Mouse (Mus musculus): ENCODE measurements around the gene Satb2. TPM values are rescaled to one million over a fixed set of nuclear protein-coding genes. Genes with fewer than 3 reads are reported as not detected.

Satb2 gene
- polyA plus RNA-seq, 1 experiment, result not detected

GRCm38 (mm10) chr1:56914279-56914678 is 64.2 kb downstream of the Satb2 start:
- TF ChIP-seq TAL1 (IDR thresholded peaks at IDR 0.05; ENCODE audit: low read length) (no peak), GATA1 (IDR thresholded peaks at IDR 0.05; ENCODE audit: low read length) (no peak)
- no peak overlapping the region for H3K4me3 ChIP-seq (replicated peaks)
- H3K9me3 ChIP-seq (ENCODE audit: control insufficient read depth, low read length), result no peaks in the 10 kb centered on the region
- H3K36me3 ChIP-seq (ENCODE audit: control insufficient read depth), result no peaks in the 10 kb centered on the region
- no peaks in the 10 kb centered on the region for H3K27me3 ChIP-seq (ENCODE audit: control insufficient read depth)
- no peaks in the 10 kb centered on the region for H3K4me1 ChIP-seq (ENCODE audit: control insufficient read depth)

GRCm38 (mm10) chr1:56900706-56901287 is 77.7 kb downstream of the Satb2 start:
- Histone ChIP-seq H3K36me3 (ENCODE audit: control insufficient read depth) (no peaks in the 10 kb centered on the region), H3K9me3 (ENCODE audit: control insufficient read depth, low read length) (no peaks in the 10 kb centered on the region), H3K27me3 (ENCODE audit: control insufficient read depth) (no peaks in the 10 kb centered on the region), H3K4me1 (ENCODE audit: control insufficient read depth) (no peaks in the 10 kb centered on the region), H3K4me3 (replicated peaks) (no peak overlapping the region)
- TF ChIP-seq TAL1 (IDR thresholded peaks at IDR 0.05; ENCODE audit: low read length) (no peak), GATA1 (IDR thresholded peaks at IDR 0.05; ENCODE audit: low read length) (no peak)

GRCm38 (mm10) chr1:56900187-56900586 is 78.3 kb downstream of the Satb2 start:
- no peaks in the 10 kb centered on the region for H3K27me3 ChIP-seq (ENCODE audit: control insufficient read depth)
- no peaks in the 10 kb centered on the region for H3K36me3 ChIP-seq (ENCODE audit: control insufficient read depth)
- H3K4me1 ChIP-seq (ENCODE audit: control insufficient read depth), result no peaks in the 10 kb centered on the region
- H3K4me3 ChIP-seq (replicated peaks), result no peak overlapping the region
- no peak for TF ChIP-seq GATA1 (IDR thresholded peaks at IDR 0.05; ENCODE audit: low read length)
- TF ChIP-seq TAL1 (IDR thresholded peaks at IDR 0.05; ENCODE audit: low read length), result no peak
- H3K9me3 ChIP-seq (ENCODE audit: control insufficient read depth, low read length), result no peaks in the 10 kb centered on the region

- H3K36me3 ChIP-seq (ENCODE audit: control insufficient read depth), result no peaks in the 10 kb centered on the region
- no peaks in the 10 kb centered on the region for H3K4me1 ChIP-seq (ENCODE audit: control insufficient read depth)
- no peaks in the 10 kb centered on the region for H3K27me3 ChIP-seq (ENCODE audit: control insufficient read depth)
- H3K4me3 ChIP-seq (replicated peaks), result no peak overlapping the region
- no peaks in the 10 kb centered on the region for H3K9me3 ChIP-seq (ENCODE audit: control insufficient read depth, low read length)
- TF ChIP-seq TAL1 (IDR thresholded peaks at IDR 0.05; ENCODE audit: low read length) (no peak), GATA1 (IDR thresholded peaks at IDR 0.05; ENCODE audit: low read length) (no peak)
Observed at GRCm38 (mm10) chr1:56898606-56899396, 79.6 kb downstream of the Satb2 start.

GRCm38 (mm10) chr1:56897492-56898180 is 80.8 kb downstream of the Satb2 start:
- Histone ChIP-seq H3K36me3 (ENCODE audit: control insufficient read depth) (no peaks in the 10 kb centered on the region), H3K4me1 (ENCODE audit: control insufficient read depth) (no peaks in the 10 kb centered on the region), H3K9me3 (ENCODE audit: control insufficient read depth, low read length) (no peaks in the 10 kb centered on the region), H3K27me3 (ENCODE audit: control insufficient read depth) (no peaks in the 10 kb centered on the region), H3K4me3 (replicated peaks) (no peak overlapping the region)
- TF ChIP-seq GATA1 (IDR thresholded peaks at IDR 0.05; ENCODE audit: low read length) (no peak), TAL1 (IDR thresholded peaks at IDR 0.05; ENCODE audit: low read length) (no peak)

- no peak overlapping the region for H3K4me3 ChIP-seq (replicated peaks)
- TF ChIP-seq GATA1 (IDR thresholded peaks at IDR 0.05; ENCODE audit: low read length) (no peak), TAL1 (IDR thresholded peaks at IDR 0.05; ENCODE audit: low read length) (no peak)
- no peaks in the 10 kb centered on the region for H3K27me3 ChIP-seq (ENCODE audit: control insufficient read depth)
- no peaks in the 10 kb centered on the region for H3K4me1 ChIP-seq (ENCODE audit: control insufficient read depth)
- no peaks in the 10 kb centered on the region for H3K36me3 ChIP-seq (ENCODE audit: control insufficient read depth)
- no peaks in the 10 kb centered on the region for H3K9me3 ChIP-seq (ENCODE audit: control insufficient read depth, low read length)
Observed at GRCm38 (mm10) chr1:56896670-56897069, 81.8 kb downstream of the Satb2 start.

- Histone ChIP-seq H3K36me3 (ENCODE audit: control insufficient read depth) (no peaks in the 10 kb centered on the region), H3K27me3 (ENCODE audit: control insufficient read depth) (no peaks in the 10 kb centered on the region), H3K9me3 (ENCODE audit: control insufficient read depth, low read length) (no peaks in the 10 kb centered on the region), H3K4me1 (ENCODE audit: control insufficient read depth) (no peaks in the 10 kb centered on the region), H3K4me3 (replicated peaks) (no peak overlapping the region)
- TF ChIP-seq GATA1 (IDR thresholded peaks at IDR 0.05; ENCODE audit: low read length) (no peak), TAL1 (IDR thresholded peaks at IDR 0.05; ENCODE audit: low read length) (no peak)
Observed at GRCm38 (mm10) chr1:56892766-56893165, 85.7 kb downstream of the Satb2 start.

- H3K36me3 ChIP-seq (ENCODE audit: control insufficient read depth), result no peaks in the 10 kb centered on the region
- H3K4me3 ChIP-seq (replicated peaks), result no peak overlapping the region
- H3K27me3 ChIP-seq (ENCODE audit: control insufficient read depth), result no peaks in the 10 kb centered on the region
- no peaks in the 10 kb centered on the region for H3K4me1 ChIP-seq (ENCODE audit: control insufficient read depth)
- no peaks in the 10 kb centered on the region for H3K9me3 ChIP-seq (ENCODE audit: control insufficient read depth, low read length)
- TF ChIP-seq GATA1 (IDR thresholded peaks at IDR 0.05; ENCODE audit: low read length) (no peak), TAL1 (IDR thresholded peaks at IDR 0.05; ENCODE audit: low read length) (no peak)
Observed at GRCm38 (mm10) chr1:56888939-56889338, 89.5 kb downstream of the Satb2 start.

GRCm38 (mm10) chr1:56887524-56887923 is 90.9 kb downstream of the Satb2 start:
- H3K4me1 ChIP-seq (ENCODE audit: control insufficient read depth), result no peaks in the 10 kb centered on the region
- no peak for TF ChIP-seq GATA1 (IDR thresholded peaks at IDR 0.05; ENCODE audit: low read length)
- no peak for TF ChIP-seq TAL1 (IDR thresholded peaks at IDR 0.05; ENCODE audit: low read length)
- no peaks in the 10 kb centered on the region for H3K27me3 ChIP-seq (ENCODE audit: control insufficient read depth)
- no peaks in the 10 kb centered on the region for H3K36me3 ChIP-seq (ENCODE audit: control insufficient read depth)
- H3K4me3 ChIP-seq (replicated peaks), result no peak overlapping the region
- no peaks in the 10 kb centered on the region for H3K9me3 ChIP-seq (ENCODE audit: control insufficient read depth, low read length)

Data from erythroblast, embryonic 14.5 days (primary cell).